In genomic region chr9:60244943-60245342, GRCm38 (mm10) we compare ENCODE assay signal across 9 mouse cellular contexts.
DNase-seq lines count a peak whose midpoint lies in the region; ATAC-seq and TF ChIP-seq lines count a peak whose summit lies in the region.
"Had no signal": no experiment of that assay in that cellular context is flagged by ENCODE, and none has a peak within 500 bp of the region (broad histone marks: within the 10 kb centered on the region; RNA-seq: fewer than 3 reads in every experiment).

No protein-coding gene starts in this region.

- H3K27ac ChIP-seq in spleen, adult 2 months (ENCODE audit: insufficient read depth, low read length) = no peak overlapping the region
- H3K27ac ChIP-seq in kidney, embryonic 14.5 days (ENCODE audit: low read depth, low read length) = no peak overlapping the region
- no peak overlapping the region for H3K27ac ChIP-seq in limb, embryonic 14.5 days (replicated peaks; ENCODE audit: low read depth, low read length)
- H3K27ac ChIP-seq in neural tube, embryonic 13.5 days (replicated peaks) = no peak overlapping the region
- H3K27ac ChIP-seq: embryonic facial prominence, embryonic 13.5 days had no signal

- no peaks in the 10 kb centered on the region for H3K27me3 ChIP-seq in spleen, adult 2 months (ENCODE audit: control insufficient read depth, insufficient read depth, low read length)
- H3K27me3 ChIP-seq in kidney, embryonic 14.5 days (ENCODE audit: control insufficient read depth, insufficient read depth, low read length) = no peaks in the 10 kb centered on the region
- H3K27me3 ChIP-seq in limb, embryonic 14.5 days (ENCODE audit: control insufficient read depth, insufficient read depth, low read length) = no peaks in the 10 kb centered on the region
- no peaks in the 10 kb centered on the region for H3K27me3 ChIP-seq in neural tube, embryonic 13.5 days

- peak; percentile 47; the same call in 1 of the 2 replicates for TF ChIP-seq CTCF in spleen, adult 2 months (IDR thresholded peaks at IDR 0.05; ENCODE audit: extremely low read depth, insufficient read depth, insufficient read length, insufficient replicate concordance)

- H3K4me2 ChIP-seq in kidney, embryonic 14.5 days (replicated peaks; ENCODE audit: low read depth, low read length) = no peak overlapping the region
- H3K4me2 ChIP-seq in limb, embryonic 14.5 days (replicated peaks; ENCODE audit: low read depth, low read length, severe bottlenecking) = no peak overlapping the region
- H3K4me2 ChIP-seq in neural tube, embryonic 13.5 days = no peak overlapping the region
- H3K4me2 ChIP-seq: embryonic facial prominence, embryonic 13.5 days had no signal

- H3K9ac ChIP-seq in kidney, embryonic 14.5 days (ENCODE audit: low read depth, low read length) = no peak overlapping the region
- H3K9ac ChIP-seq in limb, embryonic 14.5 days (ENCODE audit: low read depth, low read length, severe bottlenecking) = no peak overlapping the region
- no peak overlapping the region for H3K9ac ChIP-seq in neural tube, embryonic 13.5 days
- H3K9ac ChIP-seq: embryonic facial prominence, embryonic 13.5 days had no signal

- peak in 1 of 2 experiments; percentile 47 for DNase-seq in spleen, adult 2 months (ENCODE audit: low read depth in 1 of 2, low spot score in 2 of 2)
- DNase-seq in spleen, adult 12 weeks (ENCODE audit: low spot score) = no peak
- DNase-seq in cerebellum, adult 9-11 months = peak; percentile 44
- peak; percentile 29 to 35 for DNase-seq in gastrocnemius, adult 8-10 months (ENCODE audit: low spot score in 2 of 2)
- DNase-seq in limb, embryonic 14.5 days (ENCODE audit: low spot score) = peak; percentile 79
- peak; percentile 5 to 54 for DNase-seq in thymus, postnatal 10 days (ENCODE audit: low spot score in 2 of 2)

- TF ChIP-seq POLR2A in spleen, adult 2 months (IDR thresholded peaks at IDR 0.05; ENCODE audit: low read depth, low read length) = no peak
- TF ChIP-seq POLR2A in limb, embryonic 14.5 days (IDR thresholded peaks at IDR 0.05; ENCODE audit: borderline replicate concordance, extremely low read depth, insufficient read depth, insufficient read length) = no peak

- no peaks in the 10 kb centered on the region for H3K36me3 ChIP-seq in spleen, adult 2 months (ENCODE audit: control insufficient read depth, insufficient read depth, low read length)
- no peaks in the 10 kb centered on the region for H3K36me3 ChIP-seq in kidney, embryonic 14.5 days (ENCODE audit: control insufficient read depth, insufficient read depth, low read length)
- H3K36me3 ChIP-seq in limb, embryonic 14.5 days (ENCODE audit: control insufficient read depth, insufficient read depth, low read length) = no peaks in the 10 kb centered on the region
- no peaks in the 10 kb centered on the region for H3K36me3 ChIP-seq in neural tube, embryonic 13.5 days
- H3K36me3 ChIP-seq: embryonic facial prominence, embryonic 13.5 days had no signal

- peak; percentile 64; the same call in 1 of the 2 replicates for ATAC-seq in kidney, embryonic 14.5 days (ENCODE audit: low FRiP score, low TSS enrichment)
- 0 out of 2 replicates have a peak, but pooled peaks have one; percentile 63 for ATAC-seq in limb, embryonic 14.5 days (ENCODE audit: low FRiP score, low read depth)
- peak; percentile 56; the same call in 1 of the 2 replicates for ATAC-seq in neural tube, embryonic 13.5 days (ENCODE audit: low read depth)

- no peak overlapping the region for H3K4me3 ChIP-seq in spleen, adult 2 months (ENCODE audit: extremely low read depth, insufficient read depth, insufficient read length)
- no peak overlapping the region for H3K4me3 ChIP-seq in kidney, embryonic 14.5 days (ENCODE audit: low read length)
- H3K4me3 ChIP-seq in limb, embryonic 14.5 days (replicated peaks; ENCODE audit: low read length) = no peak overlapping the region
- H3K4me3 ChIP-seq in neural tube, embryonic 13.5 days = no peak overlapping the region
- H3K4me3 ChIP-seq: embryonic facial prominence, embryonic 13.5 days had no signal

- 5% methylated on average over 5 of the region's 5 CpGs for WGBS in spleen, adult 2 months
- WGBS in kidney, embryonic 14.5 days = 3% methylated on average over 5 of the region's 5 CpGs
- WGBS in limb, embryonic 14.5 days = 2% methylated on average over 5 of the region's 5 CpGs
- 3% methylated on average over 5 of the region's 5 CpGs for WGBS in neural tube, embryonic 13.5 days

- H3K4me1 ChIP-seq in spleen, adult 2 months (ENCODE audit: control insufficient read depth, insufficient read depth, insufficient read length) = no peaks in the 10 kb centered on the region
- H3K4me1 ChIP-seq in kidney, embryonic 14.5 days (ENCODE audit: control insufficient read depth, insufficient read depth, low read length) = no peaks in the 10 kb centered on the region
- no peaks in the 10 kb centered on the region for H3K4me1 ChIP-seq in limb, embryonic 14.5 days (ENCODE audit: control insufficient read depth, insufficient read depth, low read length)
- no peaks in the 10 kb centered on the region; the same call in 1 of the 2 replicates for H3K4me1 ChIP-seq in neural tube, embryonic 13.5 days (replicated peaks)
- H3K4me1 ChIP-seq: embryonic facial prominence, embryonic 13.5 days had no signal

- H3K9me3 ChIP-seq in kidney, embryonic 14.5 days (ENCODE audit: control insufficient read depth, low read length) = no peaks in the 10 kb centered on the region
- H3K9me3 ChIP-seq in limb, embryonic 14.5 days (ENCODE audit: control insufficient read depth, low read length) = no peaks in the 10 kb centered on the region
- H3K9me3 ChIP-seq in neural tube, embryonic 13.5 days = no peaks in the 10 kb centered on the region
- H3K9me3 ChIP-seq: embryonic facial prominence, embryonic 13.5 days had no signal
